Mouse (Mus musculus) mouse embryonic stem cell (cell line): ENCODE data around the gene Apcs.

Experiments used
- in situ Hi-C, 2 experiments: fragments of 300-500 bp; cut with MboI; formaldehyde crosslinking; loops; 1 replicate in 1 of 2; 3 replicates in 1 of 2; pipeline ENCODE4 v1.14.3; 2019 to 2020; ENCODE audit warnings: low sequenced_read_pairs in 2 of 2, low pct_unique_long_range_greater_than_20kb in 1 of 2, mixed read lengths in 1 of 2; ENCODE audit not compliant: unreplicated experiment in 1 of 2

The Apcs gene

DNA sequence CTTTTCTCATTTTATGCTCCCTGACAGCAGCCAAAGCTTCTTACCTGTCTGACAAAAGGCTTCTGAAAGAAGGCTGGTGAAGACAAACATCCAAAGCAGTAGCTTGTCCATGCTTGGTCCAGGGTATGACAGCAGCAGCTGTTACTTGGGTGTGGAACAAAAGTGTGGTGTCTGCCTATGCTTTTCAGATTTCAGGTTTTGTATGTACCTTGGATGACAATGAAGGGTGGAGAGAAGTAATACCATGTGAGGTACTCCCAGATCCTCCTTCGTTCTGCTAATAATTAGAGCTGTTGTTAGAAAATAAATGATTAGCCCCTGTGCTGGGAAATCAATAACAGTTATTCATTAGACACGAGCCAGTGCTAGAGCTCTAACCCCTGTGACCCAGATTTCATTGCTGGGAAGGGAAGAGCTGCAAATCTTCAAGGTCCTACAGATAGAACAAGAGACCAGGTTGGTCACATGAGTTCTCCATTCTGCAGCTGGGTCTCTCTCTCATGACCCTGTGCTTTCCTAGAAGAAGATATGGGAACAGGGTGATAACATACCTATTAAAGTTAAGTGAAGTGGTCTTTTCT lies at the start of gene Apcs:
Gene Apcs (minus strand): TSS at position 265 of the 581 bp plus-strand sequence.
- in situ Hi-C loops: no loop called here

DNA sequence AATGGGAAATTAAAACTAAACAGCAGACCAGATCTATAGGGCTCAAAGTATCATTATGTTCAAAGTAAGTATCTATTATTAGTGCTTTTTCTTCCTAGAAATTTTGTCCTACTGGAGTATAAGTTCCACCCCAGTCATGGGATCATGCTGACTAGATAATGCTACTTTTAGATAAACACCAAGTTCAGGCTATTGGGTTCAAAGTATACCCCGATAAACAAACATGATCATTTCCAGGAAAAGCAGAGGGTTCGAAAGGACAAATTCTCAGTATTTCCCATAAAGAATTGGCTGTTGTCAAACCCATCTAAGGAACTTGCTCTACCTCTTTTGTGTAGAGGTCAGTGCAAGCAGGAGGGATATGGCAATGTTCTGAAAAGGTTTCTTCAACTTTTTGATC lies 37.4 kb upstream of the Apcs start:
- in situ Hi-C loops: no loop called here

DNA sequence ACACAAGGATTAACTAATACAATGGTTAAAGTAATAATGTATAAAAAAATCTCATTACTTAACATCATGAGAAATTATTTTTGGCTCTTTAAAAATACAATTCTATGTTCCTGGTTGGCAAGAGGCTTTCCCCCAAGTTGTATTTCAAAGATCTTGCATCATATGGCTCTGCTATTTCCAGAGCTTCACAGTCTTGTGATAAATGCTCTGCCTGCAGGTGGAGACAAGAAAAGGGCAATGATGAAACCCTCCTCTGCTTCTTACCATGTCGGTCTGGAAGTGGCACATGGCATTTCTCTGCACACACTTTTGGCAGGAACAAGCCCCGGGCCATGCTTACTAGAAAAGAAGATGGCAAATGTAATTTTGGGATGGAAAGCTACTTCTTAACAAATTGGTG lies 23.6 kb upstream of the Apcs start:
- in situ Hi-C loops: no loop called here

DNA sequence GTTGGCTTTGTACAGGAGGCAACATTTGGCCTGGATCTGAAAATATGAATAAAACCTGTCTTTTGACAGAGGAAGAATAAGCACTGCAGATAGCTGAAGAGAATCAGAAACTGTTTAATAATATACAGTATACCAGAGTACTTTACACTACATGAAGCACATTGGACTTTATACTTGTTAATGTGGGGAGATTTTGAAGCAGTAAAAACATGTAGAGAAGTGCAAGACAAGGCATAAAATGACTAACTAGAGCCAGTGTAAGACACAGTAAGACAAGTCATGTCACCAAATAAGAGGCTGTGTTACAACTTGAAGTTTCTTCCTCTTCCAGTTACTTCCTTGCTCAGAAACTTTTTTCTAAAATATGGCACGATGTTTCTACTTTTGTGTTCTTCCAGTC lies 22.3 kb upstream of the Apcs start:
- in situ Hi-C loops: no loop called here

DNA sequence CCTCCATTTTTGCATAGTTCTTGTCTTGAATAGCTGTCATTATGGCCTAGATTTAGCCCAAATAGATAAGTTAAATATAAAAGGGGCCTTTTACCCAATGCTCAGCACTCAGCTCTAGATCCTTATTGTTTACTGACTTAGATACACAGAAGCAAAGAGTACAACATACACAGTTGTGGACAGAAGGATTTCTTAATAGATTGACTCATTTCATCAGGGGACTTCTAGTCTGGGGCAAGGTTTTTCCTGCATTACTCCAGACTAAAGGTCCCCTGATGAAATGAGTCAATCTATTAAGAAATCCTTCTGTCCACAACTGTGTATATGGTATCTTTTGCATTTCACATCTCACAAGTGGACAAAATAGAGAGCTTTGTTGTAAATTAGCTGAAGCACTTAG lies 8.5 kb upstream of the Apcs start:
- in situ Hi-C loops: no loop called here

DNA sequence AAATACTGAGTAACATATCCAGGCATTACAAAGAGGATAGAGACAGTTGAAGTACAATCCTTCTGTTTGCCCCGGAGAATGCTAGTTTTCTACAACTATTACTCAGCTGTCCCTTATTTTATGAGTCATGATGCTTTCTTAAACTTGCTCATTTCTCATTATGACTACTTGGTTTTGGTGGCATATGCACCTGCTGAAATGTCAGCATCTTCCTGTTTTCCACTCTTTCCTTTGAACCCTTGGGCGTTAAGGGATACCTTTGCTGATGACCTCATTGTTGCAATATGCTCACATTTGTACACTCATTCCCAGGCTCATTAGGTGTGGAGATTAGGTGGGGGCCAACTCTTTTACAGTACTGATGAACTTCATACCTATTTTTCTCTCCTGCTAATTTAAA lies 594 bp upstream of the Apcs start:
- in situ Hi-C loops: no loop called here

DNA sequence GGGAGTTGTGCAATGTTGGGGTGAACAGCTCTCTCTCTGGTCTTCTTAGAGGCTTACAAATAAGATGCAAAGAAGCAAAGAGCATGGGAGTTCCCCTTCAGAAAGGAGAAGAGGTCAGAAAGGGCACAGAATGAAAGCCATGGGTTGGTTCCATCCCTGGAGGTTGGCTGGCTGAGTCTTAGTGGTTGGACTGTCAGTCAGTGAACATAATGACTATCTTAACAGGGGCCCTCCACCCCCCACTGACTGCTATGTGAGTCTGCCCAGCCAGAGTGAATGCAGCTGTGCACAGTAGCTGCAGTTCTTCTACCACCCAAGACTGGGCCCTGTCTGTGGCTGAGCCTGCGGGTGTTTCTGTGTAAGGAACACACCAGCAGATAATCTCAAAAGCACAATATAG lies 18.2 kb downstream of the Apcs start:
- in situ Hi-C loops: no loop called here

DNA sequence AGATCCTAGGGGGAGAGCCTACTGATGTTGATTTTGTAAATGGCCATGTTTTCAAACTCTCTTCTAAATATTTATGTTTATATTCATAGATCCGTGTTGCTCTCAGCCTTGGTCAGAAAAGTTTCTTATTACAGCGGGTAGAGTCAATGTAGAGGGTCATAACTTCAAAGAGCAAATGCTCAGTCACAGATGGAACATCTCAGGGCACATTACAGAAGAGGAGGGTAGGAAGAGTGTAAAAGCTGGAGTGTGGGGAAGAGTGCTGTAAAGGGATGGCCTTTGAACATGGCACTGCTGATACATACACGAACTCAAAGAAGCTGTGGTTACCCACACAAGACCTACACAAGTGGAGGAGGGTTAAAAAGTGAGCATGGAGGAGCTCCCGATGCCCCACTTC lies 19.6 kb downstream of the Apcs start:
- in situ Hi-C loops: no loop called here

DNA sequence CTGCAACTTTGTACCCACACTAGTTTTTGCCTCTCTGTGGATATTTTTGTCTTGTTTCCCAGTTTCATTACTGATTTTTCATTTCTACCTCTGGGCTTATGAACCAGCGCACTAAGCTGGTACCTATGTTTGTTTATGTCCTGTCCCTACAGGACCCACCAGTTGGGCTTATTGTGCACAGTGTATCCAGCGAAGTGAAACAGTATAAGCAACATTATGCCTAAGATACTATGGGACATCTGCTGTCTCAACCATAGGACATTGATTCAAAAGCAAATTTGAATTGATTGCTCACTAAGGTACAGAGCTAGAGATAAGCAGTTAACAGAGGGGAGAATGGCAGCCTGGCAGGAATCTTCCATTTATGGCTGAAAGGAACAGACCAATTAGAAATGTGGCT lies 46.7 kb downstream of the Apcs start:
- in situ Hi-C loops: no loop called here

DNA sequence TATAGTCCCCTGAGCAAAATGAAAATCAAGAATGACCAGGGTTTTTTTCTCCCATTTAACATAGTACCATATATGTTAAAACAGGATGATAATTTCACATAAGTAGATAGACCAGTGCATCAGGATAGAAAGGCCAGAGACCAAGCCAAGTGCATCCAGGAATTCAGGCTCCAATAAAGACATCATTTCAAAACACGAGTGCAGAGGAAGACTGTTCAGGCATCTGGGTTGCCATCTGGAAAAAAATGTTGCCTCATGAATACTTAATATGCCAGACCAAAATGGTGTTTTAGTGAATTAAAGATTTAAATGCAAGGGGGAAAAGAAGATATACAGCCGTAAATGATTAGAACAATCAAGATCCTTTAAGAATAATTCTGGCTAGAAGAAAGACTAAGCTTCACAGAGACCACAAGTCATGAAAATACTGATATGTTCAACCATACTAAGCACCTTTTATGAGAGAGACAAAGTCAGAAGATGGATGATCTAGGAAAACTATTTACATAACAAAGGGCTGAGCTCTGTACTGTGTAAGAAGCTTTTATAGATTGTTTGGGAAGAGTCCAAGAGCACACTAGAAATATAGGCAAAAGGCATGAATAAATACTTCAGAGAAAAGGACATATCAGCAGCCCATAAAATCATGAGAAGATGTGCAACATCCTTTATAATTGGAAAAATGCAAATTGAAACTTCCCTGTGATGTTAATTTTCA lies 47.6 kb downstream of the Apcs start:
- in situ Hi-C loops: no loop called here
